Mouse (Mus musculus) erythroblast, embryonic 14.5 days (primary cell): ENCODE results near the gene Cdsn.

Experiments used
- GATA1 ChIP-seq: IDR thresholded peaks from 2 replicates; pipeline ENCODE4 v1.6.1; 2012; ENCODE audit warnings: low read length, inconsistent platforms, mixed read lengths
- TAL1 ChIP-seq: IDR thresholded peaks from 3 replicates; pipeline ENCODE4 v1.6.1; 2012; ENCODE audit warnings: low read length, inconsistent platforms, mixed read lengths

DNA sequence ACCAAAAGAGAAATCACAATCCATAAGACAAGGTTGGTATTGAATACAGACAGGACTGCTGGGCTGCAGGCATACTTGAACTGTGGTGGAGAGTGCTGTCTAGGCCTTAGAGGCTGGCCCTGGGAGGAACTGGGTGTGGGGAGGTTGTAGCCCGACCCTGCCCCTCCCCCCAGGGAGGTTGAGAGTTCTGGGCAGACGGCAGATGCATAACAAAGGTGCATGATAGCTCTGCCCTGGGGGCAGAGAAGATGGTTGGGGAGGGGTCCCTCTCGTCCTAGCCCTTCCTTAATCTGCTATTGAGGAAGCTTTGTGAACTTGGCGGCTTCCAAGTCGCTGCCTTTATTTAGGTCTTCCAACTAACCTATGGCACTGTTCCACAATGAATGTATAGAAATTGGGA is 48.1 kb upstream of the Cdsn start:
- TF ChIP-seq GATA1 (no peak), TAL1 (no peak)
